Mouse (Mus musculus): Measurements from ENCODE around the gene Nhlrc4.

DNA sequence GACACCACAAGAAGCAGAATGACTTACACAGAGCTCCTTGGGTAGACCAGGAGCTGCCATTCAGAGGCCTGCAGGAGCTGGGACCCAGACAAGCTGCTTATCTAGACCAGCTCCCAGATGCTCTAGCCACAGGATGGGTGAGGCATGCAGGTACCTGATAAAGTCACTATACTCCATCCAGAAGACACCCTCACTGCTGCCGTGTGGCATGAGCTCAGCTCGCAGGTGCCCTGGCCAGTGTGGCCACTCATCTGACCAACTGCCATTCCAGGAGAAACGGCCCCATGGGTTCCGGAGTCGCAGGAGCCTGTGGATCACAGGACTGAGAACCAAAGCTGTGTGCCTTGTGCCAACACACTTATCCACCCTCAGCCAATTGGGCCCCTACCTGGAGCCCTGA lies 16.8 kb upstream of the Nhlrc4 start:
- TF ChIP-seq CTCF (IDR thresholded peaks at IDR 0.05; ENCODE audit: low read depth, low read length): no peak
- TF ChIP-seq TAL1 (conservative IDR thresholded peaks at IDR 0.05; ENCODE audit: low read depth, low read length): peak; percentile 94
- TF ChIP-seq POLR2AphosphoS5 (IDR thresholded peaks at IDR 0.05; ENCODE audit: insufficient replicate concordance, low read depth, low read length): no peak
- TF ChIP-seq GATA2 (IDR thresholded peaks at IDR 0.05; ENCODE audit: borderline replicate concordance, low read depth, low read length): no peak
- TF ChIP-seq GATA1 (IDR thresholded peaks at IDR 0.05; ENCODE audit: borderline replicate concordance, low read length): no peak
